Mouse (Mus musculus) c-Kit-negative CD71-positive TER-119-positive erythroid progenitor cells, embryonic 14.5 days (primary cell): ENCODE results near the gene Lrrn4cl.
"Not testable (repeated sequence)": the region's sequence is repeated elsewhere in the genome, so short reads cannot be mapped to it uniquely, and the experiment has no call there.

Experiments used
- DNase-seq: peaks from one replicate; pipeline ENCODE4 v3.0.0-alpha.2; 2013; ENCODE audit warnings: low read depth, low spot score

Lrrn4cl gene

GRCm38 (mm10) chr19:8838041-8838730 is 12.4 kb upstream of the Lrrn4cl start:
- DNase-seq, result no peak

GRCm38 (mm10) chr19:8839103-8839907 is 11.3 kb upstream of the Lrrn4cl start, which contains the start of gene Gng3:
Gene Gng3 (minus strand): TSS chr19:8839194.
- DNase-seq, result no peak

GRCm38 (mm10) chr19:8839908-8840791 is 10.4 kb upstream of the Lrrn4cl start:
- peak; percentile 46 for DNase-seq

- DNase-seq, result no peak
These were observed 9.6 kb upstream of the Lrrn4cl start for GRCm38 (mm10) chr19:8841012-8841411.

GRCm38 (mm10) chr19:8842961-8843360 is 7.6 kb upstream of the Lrrn4cl start:
- DNase-seq, result no peak

- peak; percentile 70 for DNase-seq
These were observed 6.0 kb upstream of the Lrrn4cl start for GRCm38 (mm10) chr19:8844371-8845129.

- no peak for DNase-seq
These were observed 2.2 kb upstream of the Lrrn4cl start for GRCm38 (mm10) chr19:8848356-8848755.

GRCm38 (mm10) chr19:8851639-8852038 is 1.1 kb downstream of the Lrrn4cl start:
- no peak for DNase-seq

- DNase-seq, result no peak
These were observed 1.8 kb downstream of the Lrrn4cl start for GRCm38 (mm10) chr19:8852236-8852928.

- DNase-seq, result no peak
These were observed 2.5 kb downstream of the Lrrn4cl start for GRCm38 (mm10) chr19:8853117-8853516.

GRCm38 (mm10) chr19:8857689-8858088 is 7.1 kb downstream of the Lrrn4cl start:
- DNase-seq, result no peak

GRCm38 (mm10) chr19:8859018-8859417 is 8.4 kb downstream of the Lrrn4cl start:
- DNase-seq, result no peak

GRCm38 (mm10) chr19:8864265-8864664 is 13.7 kb downstream of the Lrrn4cl start:
- DNase-seq, result no peak

- not testable (repeated sequence) for DNase-seq
These were observed 19.8 kb downstream of the Lrrn4cl start for GRCm38 (mm10) chr19:8870381-8870780.

- peak; percentile 22 for DNase-seq
These were observed 20.3 kb downstream of the Lrrn4cl start for GRCm38 (mm10) chr19:8870838-8871237.

GRCm38 (mm10) chr19:8871267-8872186 is 21.0 kb downstream of the Lrrn4cl start, which contains the start of gene Ubxn1:
Gene Ubxn1 (plus strand): TSS chr19:8871496.
- DNase-seq, result peak; percentile 88

- DNase-seq, result peak; percentile 9
These were observed 21.8 kb downstream of the Lrrn4cl start for GRCm38 (mm10) chr19:8872266-8872840.

- no peak for DNase-seq
These were observed 24.5 kb downstream of the Lrrn4cl start for GRCm38 (mm10) chr19:8875031-8875430.
